In the genomic region with DNA sequence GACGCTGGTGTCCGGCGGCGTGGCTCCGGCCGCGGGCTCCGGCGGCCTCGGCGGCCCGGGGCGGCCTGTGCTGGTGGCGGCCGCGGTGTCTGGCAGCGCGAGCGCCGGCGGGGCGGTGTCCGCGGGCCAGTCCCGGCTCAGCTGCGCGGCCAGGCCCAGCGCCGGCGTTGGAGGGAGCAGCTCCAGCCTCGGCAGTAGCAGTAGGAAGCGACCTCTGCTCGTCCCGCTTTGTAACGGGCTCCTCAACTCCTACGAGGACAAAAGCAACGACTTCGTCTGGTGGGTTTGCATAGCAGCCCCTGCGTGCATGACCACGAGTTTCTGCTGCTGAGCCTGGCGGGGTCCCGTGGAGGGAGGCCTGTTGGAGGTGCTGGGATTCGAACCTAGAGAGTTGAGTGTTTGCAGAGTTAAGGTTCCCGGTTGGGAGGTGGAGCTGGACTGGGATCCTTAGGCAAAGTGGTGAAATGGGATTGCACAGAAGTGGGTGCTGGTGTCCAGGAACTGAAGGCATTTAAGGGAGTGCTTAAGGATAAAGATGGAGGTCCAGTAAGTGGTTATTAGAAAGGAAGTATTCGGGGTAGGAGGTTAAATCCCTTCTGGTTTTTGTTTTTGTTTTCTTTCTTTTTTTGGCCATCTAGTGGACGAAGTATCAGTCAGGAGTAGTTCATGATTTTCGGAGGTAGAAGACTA, we compare ENCODE assay signal across 8 mouse cellular contexts. TPM values are rescaled to one million over a fixed set of nuclear protein-coding genes. Genes with fewer than 3 reads are reported as not detected.
DNase-seq lines count a peak whose midpoint lies in the region; ATAC-seq lines count a peak whose summit lies in the region.
"Not testable (repeated sequence)": the region's sequence is repeated elsewhere in the genome, so short reads cannot be mapped to it uniquely, and the experiment has no call there.

No protein-coding gene starts in this region.

- H3K4me2 ChIP-seq in embryonic facial prominence, embryonic 13.5 days: peak overlapping the region; percentile 64
- peak overlapping the region; percentile 76 for H3K4me2 ChIP-seq in heart, embryonic 13.5 days
- peak overlapping the region; percentile 66 for H3K4me2 ChIP-seq in liver, embryonic 13.5 days
- peak overlapping the region; percentile 74 for H3K4me2 ChIP-seq in stomach, embryonic 16.5 days (ENCODE audit: low read depth, low read length)

- peak overlapping the region; percentile 85 for H3K9ac ChIP-seq in embryonic facial prominence, embryonic 13.5 days
- peak overlapping the region; percentile 95 for H3K9ac ChIP-seq in heart, embryonic 13.5 days
- peak overlapping the region; percentile 82 for H3K9ac ChIP-seq in liver, embryonic 13.5 days
- peak overlapping the region; percentile 88 for H3K9ac ChIP-seq in stomach, embryonic 16.5 days (ENCODE audit: low read length)

- ATAC-seq in embryonic facial prominence, embryonic 13.5 days (ENCODE audit: insufficient number of reproducible peaks, insufficient read depth, low FRiP score, low TSS enrichment, low read depth): peak; percentile 66
- peak; percentile 72 for ATAC-seq in heart, embryonic 13.5 days (ENCODE audit: extremely low read depth, insufficient number of reproducible peaks, low FRiP score, low TSS enrichment)
- ATAC-seq in liver, embryonic 13.5 days (ENCODE audit: low read depth): peak; percentile 56
- peak; percentile 10; the same call in 1 of the 2 replicates for ATAC-seq in monocyte, adult 5-6 weeks (replicated peaks; ENCODE audit: insufficient number of reproducible peaks, low FRiP score, low TSS enrichment, poor library complexity, severe bottlenecking)
- ATAC-seq in stomach, embryonic 16.5 days (ENCODE audit: insufficient read depth, low FRiP score): peak; percentile 71

- peak overlapping the region; percentile 94; the same call in 1 of the 2 replicates for H3K27ac ChIP-seq in embryonic facial prominence, embryonic 13.5 days
- peak overlapping the region; percentile 92 for H3K27ac ChIP-seq in heart, embryonic 13.5 days (replicated peaks)
- peak overlapping the region; percentile 91 for H3K27ac ChIP-seq in liver, embryonic 13.5 days
- H3K27ac ChIP-seq in stomach, embryonic 16.5 days (ENCODE audit: low read length): peak overlapping the region; percentile 66

- WGBS in embryonic facial prominence, embryonic 13.5 days: under 1% methylated on average over 29 of the region's 47 CpGs
- WGBS in heart, embryonic 13.5 days: under 1% methylated on average over 33 of the region's 47 CpGs
- under 1% methylated on average over 25 of the region's 47 CpGs for WGBS in liver, embryonic 13.5 days (ENCODE audit: insufficient replicate concordance)
- under 1% methylated on average over 25 of the region's 47 CpGs for WGBS in stomach, embryonic 16.5 days

- peak overlapping the region; percentile 64 for H3K4me3 ChIP-seq in embryonic facial prominence, embryonic 13.5 days
- peak overlapping the region; percentile 85 for H3K4me3 ChIP-seq in heart, embryonic 13.5 days
- H3K4me3 ChIP-seq in liver, embryonic 13.5 days (replicated peaks): peak overlapping the region; percentile 73
- H3K4me3 ChIP-seq in stomach, embryonic 16.5 days (replicated peaks; ENCODE audit: low read length): peak overlapping the region; percentile 83

- H3K9me3 ChIP-seq in embryonic facial prominence, embryonic 13.5 days; heart, embryonic 13.5 days; liver, embryonic 13.5 days (replicated peaks); stomach, embryonic 16.5 days (replicated peaks; ENCODE audit: control insufficient read depth, low read length): not testable (repeated sequence)

- H3K27me3 ChIP-seq in embryonic facial prominence, embryonic 13.5 days; heart, embryonic 13.5 days (replicated peaks); liver, embryonic 13.5 days; stomach, embryonic 16.5 days (ENCODE audit: control insufficient read depth, insufficient read depth, low read length): not testable (repeated sequence)

- DNase-seq in B cell, adult 2 months: peak; percentile 52 to 57
- DNase-seq in adrenal gland, postnatal 4 days (ENCODE audit: low spot score in 2 of 2): peak; percentile 8 to 18
- DNase-seq in kidney, adult 9 months: peak; percentile 36
- peak; percentile 40 for DNase-seq in liver, embryonic 13.5 days

- not testable (repeated sequence) for H3K36me3 ChIP-seq in embryonic facial prominence, embryonic 13.5 days; heart, embryonic 13.5 days; liver, embryonic 13.5 days; stomach, embryonic 16.5 days (ENCODE audit: control insufficient read depth, insufficient read depth, low read length)

- peaks cover 22% of the 10 kb centered on the region for H3K4me1 ChIP-seq in embryonic facial prominence, embryonic 13.5 days
- peaks cover 47% of the 10 kb centered on the region for H3K4me1 ChIP-seq in heart, embryonic 13.5 days
- H3K4me1 ChIP-seq in liver, embryonic 13.5 days (replicated peaks): peaks cover 46% of the 10 kb centered on the region
- peaks cover 17% of the 10 kb centered on the region; the same call in 1 of the 2 replicates for H3K4me1 ChIP-seq in stomach, embryonic 16.5 days (ENCODE audit: control insufficient read depth, insufficient read depth, low read length)

RNA-seq across cellular contexts. Expression of a gene that starts 0.6 kb away (rescaled TPM):
- 100 to 1,000 TPM; 136 to 153 TPM for total RNA-seq in adrenal gland, postnatal 4 days (2021)
- 19.2 and 43.8 TPM in 2 replicates for polyA plus RNA-seq in embryonic facial prominence, embryonic 13.5 days (2015; fragmentation: Nextera tagmentation; extraction: Ambion mirVana)
- polyA plus RNA-seq in heart, embryonic 13.5 days (2015; fragmentation: Nextera tagmentation; extraction: Ambion mirVana): 9.5 and 19.4 TPM in 2 replicates
- 35.3 and 41.1 TPM in 2 replicates for polyA plus RNA-seq in liver, embryonic 13.5 days (2015; fragmentation: Nextera tagmentation; extraction: Ambion mirVana)
- 174 to 215 TPM (median 213 TPM) in 3 replicates for total RNA-seq in monocyte, adult 5-6 weeks (2017)
- polyA plus RNA-seq in stomach, embryonic 16.5 days (2015; fragmentation: Nextera tagmentation; extraction: Ambion mirVana): 16.1 and 17.8 TPM in 2 replicates

Comparison
In these comparisons a context has a peak if more than half of its experiments do, and no peak if none do; other contexts are left out.
1. Peak in every context shown above with its lines: DNase-seq, ATAC-seq, H3K4me3 ChIP-seq and H3K27ac ChIP-seq.
2. ATAC-seq: peak in every context shown above with its lines; median percentile 72 in heart, embryonic 13.5 days; 71 in stomach, embryonic 16.5 days; 66 in embryonic facial prominence, embryonic 13.5 days; 56 in liver, embryonic 13.5 days; 10 in monocyte, adult 5-6 weeks.